Mouse (Mus musculus) heart, postnatal 0 days (tissue): Measurements from ENCODE around the gene Nup107.

Experiments used
- CTCF ChIP-seq: IDR thresholded peaks from 2 replicates; pipeline ENCODE4 v1.5.1; 2016; ENCODE audit warnings: antibody characterized with exemption, control low read depth, low read depth
- EP300 ChIP-seq: IDR thresholded peaks from 2 replicates; pipeline ENCODE4 v1.6.1; 2016; ENCODE audit warnings: antibody characterized with exemption, low read depth

DNA sequence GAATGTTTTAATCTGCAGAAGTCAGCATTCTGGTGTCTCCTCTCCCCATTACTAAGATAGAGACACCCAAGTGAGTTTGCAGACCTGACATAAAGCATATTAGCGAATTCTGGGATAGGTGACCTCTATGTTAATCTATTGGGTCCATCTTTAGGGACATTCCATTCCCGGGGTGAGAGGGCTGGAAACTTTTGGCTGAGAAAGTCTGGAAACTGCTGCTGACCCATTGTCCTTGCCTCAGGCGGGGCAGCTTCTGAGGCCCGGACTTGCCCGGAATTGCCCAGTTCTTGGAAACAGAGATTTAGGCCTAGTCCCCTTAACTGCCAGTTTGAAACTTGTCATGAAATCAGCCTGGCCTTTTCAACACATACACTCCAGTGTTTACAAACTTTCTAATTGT, 81.1 kb downstream of the Nup107 start:
- TF ChIP-seq CTCF: no peak
- TF ChIP-seq EP300: no peak
